Mouse (Mus musculus): Measurements from ENCODE around the gene Fhad1.
A peak's percentile ranks its signal among the peaks of the same experiment; 100 is the strongest.

Gene Fhad1

GRCm38 (mm10) chr4:141882858-141883257, 132.0 kb downstream of the Fhad1 start:
- no peak for DNase-seq (ENCODE audit: low spot score in 2 of 2)

GRCm38 (mm10) chr4:141881950-141882349, 132.9 kb downstream of the Fhad1 start:
- no peak for DNase-seq (ENCODE audit: low spot score in 2 of 2)

GRCm38 (mm10) chr4:141881289-141881914, 133.5 kb downstream of the Fhad1 start:
- no peak for DNase-seq (ENCODE audit: low spot score in 2 of 2)

GRCm38 (mm10) chr4:141879875-141880274, 135.0 kb downstream of the Fhad1 start:
- no peak for DNase-seq (ENCODE audit: low spot score in 2 of 2)

GRCm38 (mm10) chr4:141879074-141879473, 135.8 kb downstream of the Fhad1 start:
- no peak for DNase-seq (ENCODE audit: low spot score in 2 of 2)

GRCm38 (mm10) chr4:141878621-141879020, 136.3 kb downstream of the Fhad1 start:
- DNase-seq (ENCODE audit: low spot score in 2 of 2), result no peak

GRCm38 (mm10) chr4:141875481-141876108, 139.3 kb downstream of the Fhad1 start:
- no peak for DNase-seq (ENCODE audit: low spot score in 2 of 2)

- peak; percentile 70 to 73 for DNase-seq (ENCODE audit: low spot score in 2 of 2)
Observed at GRCm38 (mm10) chr4:141874601-141875460, 140.1 kb downstream of the Fhad1 start, which contains the start of gene Efhd2. Gene Efhd2 (minus strand): TSS chr4:141874920.

GRCm38 (mm10) chr4:141874111-141874600, 140.7 kb downstream of the Fhad1 start:
- no peak for DNase-seq (ENCODE audit: low spot score in 2 of 2)

- DNase-seq (ENCODE audit: low spot score in 2 of 2), result no peak
Observed at GRCm38 (mm10) chr4:141872977-141873376, 141.9 kb downstream of the Fhad1 start.

- no peak for DNase-seq (ENCODE audit: low spot score in 2 of 2)
Observed at GRCm38 (mm10) chr4:141871909-141872308, 143.0 kb downstream of the Fhad1 start.

GRCm38 (mm10) chr4:141871333-141871725, 143.6 kb downstream of the Fhad1 start:
- DNase-seq (ENCODE audit: low spot score in 2 of 2), result no peak

GRCm38 (mm10) chr4:141870666-141871332, 144.1 kb downstream of the Fhad1 start:
- no peak for DNase-seq (ENCODE audit: low spot score in 2 of 2)

- no peak for DNase-seq (ENCODE audit: low spot score in 2 of 2)
Observed at GRCm38 (mm10) chr4:141869436-141870215, 145.3 kb downstream of the Fhad1 start.

GRCm38 (mm10) chr4:141868051-141868450, 146.8 kb downstream of the Fhad1 start:
- no peak for DNase-seq (ENCODE audit: low spot score in 2 of 2)

- DNase-seq (ENCODE audit: low spot score in 2 of 2), result no peak
Observed at GRCm38 (mm10) chr4:141867498-141867897, 147.4 kb downstream of the Fhad1 start.

GRCm38 (mm10) chr4:141866933-141867490, 147.9 kb downstream of the Fhad1 start:
- no peak for DNase-seq (ENCODE audit: low spot score in 2 of 2)

- no peak for DNase-seq (ENCODE audit: low spot score in 2 of 2)
Observed at GRCm38 (mm10) chr4:141865600-141865999, 149.3 kb downstream of the Fhad1 start.

- DNase-seq (ENCODE audit: low spot score in 2 of 2), result no peak
Observed at GRCm38 (mm10) chr4:141865006-141865405, 149.9 kb downstream of the Fhad1 start.

- no peak for DNase-seq (ENCODE audit: low spot score in 2 of 2)
Observed at GRCm38 (mm10) chr4:141864506-141864905, 150.4 kb downstream of the Fhad1 start.
